Mouse (Mus musculus) urinary bladder, adult 2 months (tissue): Measurements from ENCODE around the gene Tcl1b3. TPM values are rescaled to one million over a fixed set of nuclear protein-coding genes. Genes with fewer than 3 reads are reported as not detected.

ENCODE experiments used
- DNase-seq: peaks from one replicate; pipeline ENCODE4 v3.0.0; 2022; ENCODE audit warnings: low spot score
- polyA plus RNA-seq: library from polyadenylated mRNA; depleted of rRNA; stranded (reverse); fragments of >200 nt; gene quantifications from 2 replicates; pipeline ENCODE4 v1.2.3, GENCODE M21; 2012; rRNA removed

The Tcl1b3 gene
- polyA plus RNA-seq, 1 experiment, result not detected

- DNase-seq, result no peak
Observed at GRCm38 (mm10) chr12:105234362-105234761, 43.5 kb downstream of the Tcl1b3 start.

- no peak for DNase-seq
Observed at GRCm38 (mm10) chr12:105235091-105235490, 44.2 kb downstream of the Tcl1b3 start.

- DNase-seq, result no peak
Observed at GRCm38 (mm10) chr12:105239060-105239459, 48.2 kb downstream of the Tcl1b3 start.

Other genes starting within 250 kb of the Tcl1b3 start
- gene Syne3, start 181.2 kb upstream of the Tcl1b3 start, polyA plus RNA-seq, result 3.0 and 5.3 TPM in 2 replicates
- gene Glrx5, start 158.4 kb upstream of the Tcl1b3 start, polyA plus RNA-seq, result 47.7 and 53.9 TPM in 2 replicates
- not detected in 2 replicates for gene Tcl1b2, start 45.0 kb upstream of the Tcl1b3 start, polyA plus RNA-seq
- not detected in 2 replicates for gene Tcl1b1, start 31.4 kb upstream of the Tcl1b3 start, polyA plus RNA-seq
- not detected in 2 replicates for gene Tcl1b5, start 14.7 kb upstream of the Tcl1b3 start, polyA plus RNA-seq
- gene Tcl1b4, start 10.9 kb downstream of the Tcl1b3 start, polyA plus RNA-seq, result not detected in 2 replicates
- not detected in 2 replicates for gene Tcl1, start 31.8 kb downstream of the Tcl1b3 start, polyA plus RNA-seq
- not detected in 2 replicates for gene Tunar, start 142.8 kb downstream of the Tcl1b3 start, polyA plus RNA-seq